Mouse (Mus musculus): Measurements from ENCODE around the gene Mgarp. TPM values are rescaled to one million over a fixed set of nuclear protein-coding genes. Genes with fewer than 3 reads are reported as not detected.

Mgarp gene
- total RNA-seq, 2 experiments from 2014 or later, result 0.42 to 0.48 TPM

GRCm38 (mm10) chr3:51343260-51343659, 53.3 kb downstream of the Mgarp start:
- intact Hi-C loops (cut with DNase I), result no loop called here
- no peak for DNase-seq

DNA sequence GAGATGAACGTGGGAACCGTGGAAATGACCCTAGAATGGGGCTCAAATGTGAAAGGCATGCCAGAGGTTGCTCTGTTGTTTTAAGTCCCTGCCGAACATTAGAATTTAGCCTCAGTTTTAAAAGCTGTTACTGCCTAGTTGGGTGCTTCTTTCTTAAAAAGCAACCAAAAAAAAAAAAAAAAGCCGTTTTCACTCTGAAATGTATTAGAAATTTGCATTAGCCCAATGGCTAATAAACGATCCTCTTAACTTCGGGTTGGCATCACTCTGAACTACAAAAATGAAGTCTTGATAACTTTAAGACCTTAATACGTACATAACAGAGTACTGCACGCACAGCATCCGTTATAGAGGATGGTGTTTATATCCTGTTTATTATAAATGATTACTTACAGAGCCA, 54.4 kb downstream of the Mgarp start:
- no peak for DNase-seq
- intact Hi-C loops (cut with DNase I), result no loop called here

DNA sequence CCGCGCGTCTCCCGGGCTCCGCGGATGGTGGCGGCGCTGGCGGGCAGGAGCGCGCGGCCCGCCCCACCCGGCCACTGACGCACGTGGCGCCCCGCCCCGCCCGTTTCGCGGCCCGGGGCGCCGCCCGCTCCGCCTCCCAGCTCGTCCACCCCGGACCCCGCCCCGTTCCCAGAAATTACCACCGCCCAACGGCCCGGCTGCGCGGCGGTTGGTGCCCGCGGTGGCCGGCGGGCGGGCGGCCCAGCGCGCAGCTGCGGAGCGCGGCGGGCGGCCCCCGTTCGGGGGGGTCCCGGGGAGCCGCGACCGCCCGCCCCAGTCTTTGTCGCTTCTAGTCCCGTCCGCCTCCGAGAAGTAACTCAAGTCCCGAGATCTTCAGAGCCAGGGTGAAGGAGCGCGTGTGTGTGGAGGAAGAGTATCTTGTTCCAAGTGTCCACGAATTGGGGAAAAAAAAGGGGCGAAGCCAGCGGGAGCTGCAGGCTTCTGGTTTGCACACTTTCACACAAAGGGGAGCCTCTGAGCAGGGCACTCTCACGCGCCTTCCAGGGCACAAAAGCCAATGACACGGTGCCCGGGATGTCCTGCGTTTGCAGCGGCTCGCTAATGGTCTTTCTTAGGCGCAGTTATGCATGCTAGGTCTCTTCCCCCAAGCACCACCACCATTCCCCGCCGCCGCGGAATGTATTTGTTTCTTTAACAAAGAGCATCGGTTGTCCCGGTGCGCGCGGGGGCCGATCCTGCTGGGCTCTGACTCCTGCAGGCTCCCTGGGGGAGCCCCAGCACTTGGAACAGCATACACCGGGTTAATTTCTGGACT, 55.1 kb downstream of the Mgarp start:
- peak; percentile 91 to 92 for DNase-seq
- intact Hi-C loops (cut with DNase I), result no loop called here

- peak; percentile 90 to 94 for DNase-seq
- intact Hi-C loops (cut with DNase I), result no loop called here
Measured at GRCm38 (mm10) chr3:51340552-51341267, 55.8 kb downstream of the Mgarp start, which contains the start of gene Elf2. Gene Elf2, minus strand, starts transcription at chr3:51340663.

GRCm38 (mm10) chr3:51339734-51340551, 56.6 kb downstream of the Mgarp start:
- peak; percentile 58 for DNase-seq
- intact Hi-C loops (cut with DNase I), result loop anchor here (1.0 kb wide), 1 partner anchor 11 kb away; no protein-coding TSS in a partner anchor

DNA sequence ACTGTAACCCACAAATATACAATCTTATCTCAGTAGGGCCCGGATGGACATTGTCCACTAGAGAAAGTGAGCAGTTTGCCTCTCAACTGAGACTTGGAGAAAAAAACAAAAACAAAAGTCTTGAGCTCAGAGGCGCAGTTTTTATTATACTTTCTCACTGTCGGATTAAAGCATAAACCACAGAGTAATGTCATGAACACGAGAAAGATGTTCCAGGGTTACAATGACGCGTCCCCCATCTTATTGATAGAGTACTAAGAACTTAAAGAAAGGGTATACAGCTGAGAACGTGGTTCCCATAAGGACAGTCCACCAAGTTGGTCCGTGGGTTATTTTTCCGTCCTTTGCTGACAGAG, 57.2 kb downstream of the Mgarp start:
- no peak for DNase-seq
- intact Hi-C loops (cut with DNase I), result loop anchor here (1.0 kb wide), 1 partner anchor 10 kb away; no protein-coding TSS in a partner anchor

Other genes with a start within 250 kb of the Mgarp start
- gene Noct, start 172.3 kb downstream of the Mgarp start, total RNA-seq (2021), result 10 to 100 TPM; 28.9 to 75.4 TPM
- 10 to 100 TPM; 79.8 to 85.1 TPM for gene Elf2, start 56.1 kb downstream of the Mgarp start, total RNA-seq (2021)
- gene Ndufc1, start 12.2 kb upstream of the Mgarp start, total RNA-seq (2021), result 1,000 to 10,000 TPM; 1,294 to 1,362 TPM
- 10 to 100 TPM; 48.4 to 48.6 TPM for gene Naa15, start 18.4 kb upstream of the Mgarp start, total RNA-seq (2021)
- 10 to 100 TPM in 1 of 2 experiments, 1 to 10 TPM in 1; 9.8 to 13.9 TPM for gene Rab33b, start 87.2 kb upstream of the Mgarp start, total RNA-seq (2021)
- 10 to 100 TPM; 57.0 to 67.0 TPM for gene Setd7, start 164.1 kb upstream of the Mgarp start, total RNA-seq (2021)

Data from heart, postnatal 10 days (tissue).